Mouse (Mus musculus) limb, embryonic 10.5 days (tissue): ENCODE measurements around the gene Git2. TPM values are rescaled to one million over a fixed set of nuclear protein-coding genes. Genes with fewer than 3 reads are reported as not detected.

Experiments used
- DNase-seq: peaks from one replicate; pipeline ENCODE4 v3.0.0-alpha.2; 2017; ENCODE audit warnings: low spot score
- H3K27ac ChIP-seq: fragments of 300-500 bp; sonication (generic); 2 replicates; pipeline ENCODE4 v1.5.1; 2016; ENCODE audit warnings: mild to moderate bottlenecking
- H3K27me3 ChIP-seq: fragments of 300-500 bp; sonication (generic); 2 replicates; pipeline ENCODE4 v1.6.1; 2016; ENCODE audit warnings: low read depth, mild to moderate bottlenecking; ENCODE audit not compliant: poor library complexity, severe bottlenecking
- H3K36me3 ChIP-seq: fragments of 300-500 bp; sonication (generic); 2 replicates; pipeline ENCODE4 v1.6.1; 2016; ENCODE audit warnings: mild to moderate bottlenecking, moderate library complexity
- H3K4me1 ChIP-seq: fragments of 300-500 bp; sonication (generic); 2 replicates; pipeline ENCODE4 v1.6.1; 2016
- H3K4me3 ChIP-seq: fragments of 300-500 bp; sonication (generic); 2 replicates; pipeline ENCODE4 v1.5.1; 2016; ENCODE audit warnings: mild to moderate bottlenecking, moderate library complexity
- H3K9me3 ChIP-seq: fragments of 300-500 bp; sonication (generic); replicated peaks from 2 replicates; pipeline ENCODE4 v1.6.1; 2016; ENCODE audit warnings: mild to moderate bottlenecking
- WGBS: fragments of 180-500 bp; shearing (Covaris S2); methylation state at CpG from one replicate; pipeline ENCODE4 v1.1.7; 2016; 5-methylcytosine and 5-hydroxymethylcytosine counted together
- polyA plus RNA-seq: library from polyadenylated mRNA; unstranded; fragments of >200 nt; fragmentation: Nextera tagmentation; extraction: Ambion mirVana; gene quantifications from 2 replicates; pipeline ENCODE4 v1.2.1, GENCODE M21; 2016

Gene Git2
- polyA plus RNA-seq, 1 experiment from 2014 or later, result 44.8 TPM

GRCm38 (mm10) chr5:114698044-114698746 lies 77.1 kb downstream of the Git2 start:
- no peaks in the 10 kb centered on the region for H3K36me3 ChIP-seq
- H3K27ac ChIP-seq, result no peak overlapping the region
- H3K4me3 ChIP-seq, result no peak overlapping the region
- 92% methylated on average over 19 of the region's 19 CpGs for WGBS
- H3K9me3 ChIP-seq, result no peaks in the 10 kb centered on the region
- no peak for DNase-seq
- H3K27me3 ChIP-seq, result no peaks in the 10 kb centered on the region
- H3K4me1 ChIP-seq, result no peaks in the 10 kb centered on the region

DNA sequence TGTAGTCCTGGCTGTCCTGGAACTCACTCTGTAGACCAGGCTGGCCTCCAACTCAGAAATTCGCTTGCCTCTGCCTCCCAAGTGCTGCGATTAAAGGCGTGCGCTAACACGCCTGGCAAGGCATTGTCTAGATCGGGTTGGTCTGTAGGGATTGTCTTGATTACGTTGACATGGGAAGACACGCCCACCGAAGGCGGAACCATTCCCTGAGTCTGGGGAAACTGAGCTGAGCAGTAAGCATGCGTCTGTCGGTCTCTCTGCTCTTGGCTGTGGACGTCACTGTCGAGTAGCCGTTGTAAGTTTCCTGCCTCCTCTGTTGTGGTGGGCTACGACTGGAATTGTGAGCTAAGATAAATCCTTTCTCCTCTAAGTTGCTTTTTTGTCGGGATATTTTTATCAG lies 78.4 kb downstream of the Git2 start:
- no peaks in the 10 kb centered on the region for H3K4me1 ChIP-seq
- DNase-seq, result no peak
- WGBS, result 84% methylated on average over 17 of the region's 17 CpGs
- H3K4me3 ChIP-seq, result no peak overlapping the region
- no peak overlapping the region for H3K27ac ChIP-seq
- no peaks in the 10 kb centered on the region for H3K36me3 ChIP-seq
- no peaks in the 10 kb centered on the region for H3K9me3 ChIP-seq
- H3K27me3 ChIP-seq, result peaks cover 3% of the 10 kb centered on the region

DNA sequence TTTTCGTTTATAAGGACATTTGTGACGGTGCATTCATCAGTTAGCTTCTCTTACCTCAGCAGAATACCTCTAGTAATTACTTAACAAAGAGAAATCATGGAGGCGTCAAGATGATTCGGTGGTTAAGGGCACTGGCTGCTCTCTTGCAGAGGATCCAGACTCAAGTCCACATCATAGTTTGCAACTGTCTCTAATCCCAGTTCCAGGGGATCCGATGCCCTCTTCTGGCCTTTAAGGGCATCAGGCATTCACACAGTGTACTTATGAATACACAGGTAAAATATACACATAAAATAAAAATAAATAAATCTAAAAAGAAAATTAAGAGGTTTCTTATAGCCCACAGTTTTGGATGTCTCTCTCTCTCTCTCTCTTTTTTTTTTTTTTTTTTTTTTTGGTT lies 79.5 kb downstream of the Git2 start:
- no peak for DNase-seq
- Histone ChIP-seq H3K27ac (no peak overlapping the region), H3K4me3 (no peak overlapping the region), H3K9me3 (no peaks in the 10 kb centered on the region), H3K27me3 (peaks cover 5% of the 10 kb centered on the region), H3K4me1 (peaks cover 6% of the 10 kb centered on the region), H3K36me3 (no peaks in the 10 kb centered on the region)
- 72% methylated on average over 5 of the region's 5 CpGs for WGBS

DNA sequence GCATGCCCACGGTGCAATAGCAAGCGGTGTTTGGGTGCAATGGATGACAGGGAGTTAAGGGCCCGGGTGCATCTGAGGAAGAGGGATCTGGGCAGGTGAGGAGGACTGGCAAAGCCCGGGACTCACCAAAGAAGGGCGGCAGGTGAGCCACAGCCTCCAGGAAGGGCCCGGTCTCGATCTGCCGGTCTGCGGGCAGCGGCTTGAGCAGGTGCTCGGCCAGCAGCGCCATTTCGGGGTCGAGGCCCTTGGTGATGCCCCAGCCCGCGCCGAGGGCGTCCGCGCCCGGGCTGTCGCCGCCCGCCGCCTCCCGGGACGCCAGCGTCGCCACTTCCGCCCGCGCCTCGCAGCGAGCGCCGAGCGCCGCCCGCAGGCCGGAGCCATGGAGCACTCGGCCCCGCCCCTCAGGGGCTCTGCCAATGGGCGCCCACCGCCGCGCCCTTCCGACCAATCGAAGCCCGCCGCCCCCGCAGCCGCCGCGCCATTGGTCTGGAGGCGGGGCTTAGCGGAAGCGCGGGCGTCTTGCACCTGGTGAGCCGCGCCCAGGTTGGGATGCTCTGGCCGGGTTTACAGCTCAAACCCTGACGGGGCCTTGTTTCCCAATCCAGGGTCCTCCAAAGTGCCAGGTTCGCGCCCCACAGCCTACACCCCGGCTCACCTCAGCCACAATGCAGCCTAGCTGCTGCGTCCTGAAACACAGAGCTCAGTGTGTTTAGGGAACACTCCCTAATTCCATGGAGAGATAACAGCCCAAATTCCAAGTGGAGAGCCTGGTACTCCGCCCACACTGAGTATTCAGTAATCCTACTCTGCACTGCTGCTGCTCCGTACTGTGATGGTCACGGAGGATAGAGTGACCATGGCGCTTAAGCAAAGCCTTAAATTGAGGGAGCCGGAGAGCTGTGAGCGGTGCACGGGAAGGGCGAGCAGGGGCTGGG lies 84.4 kb downstream of the Git2 start, which contains the start of gene Gltp:
Gltp (minus strand) TSS at position 352 of the 935 bp plus-strand sequence.
- WGBS, result 4% methylated on average over 75 of the region's 75 CpGs
- no peaks in the 10 kb centered on the region for H3K36me3 ChIP-seq
- peak within 1 kb of the TSS; percentile 75 for H3K4me3 ChIP-seq
- H3K9me3 ChIP-seq, result no peaks in the 10 kb centered on the region
- peaks cover 21% of the 10 kb centered on the region for H3K27me3 ChIP-seq
- peaks cover 36% of the 10 kb centered on the region for H3K4me1 ChIP-seq
- peak within 1 kb of the TSS; percentile 89 for H3K27ac ChIP-seq
- peak; percentile 95 for DNase-seq

GRCm38 (mm10) chr5:114689700-114690366 lies 85.5 kb downstream of the Git2 start:
- DNase-seq, result no peak
- H3K36me3 ChIP-seq, result no peaks in the 10 kb centered on the region
- peak overlapping the region; percentile 89; the same call in 1 of the 2 replicates for H3K27ac ChIP-seq
- peaks cover 42% of the 10 kb centered on the region for H3K4me1 ChIP-seq
- H3K9me3 ChIP-seq, result no peaks in the 10 kb centered on the region
- WGBS, result 19% methylated on average over 16 of the region's 16 CpGs
- H3K27me3 ChIP-seq, result peaks cover 21% of the 10 kb centered on the region
- H3K4me3 ChIP-seq, result peak overlapping the region; percentile 75

DNA sequence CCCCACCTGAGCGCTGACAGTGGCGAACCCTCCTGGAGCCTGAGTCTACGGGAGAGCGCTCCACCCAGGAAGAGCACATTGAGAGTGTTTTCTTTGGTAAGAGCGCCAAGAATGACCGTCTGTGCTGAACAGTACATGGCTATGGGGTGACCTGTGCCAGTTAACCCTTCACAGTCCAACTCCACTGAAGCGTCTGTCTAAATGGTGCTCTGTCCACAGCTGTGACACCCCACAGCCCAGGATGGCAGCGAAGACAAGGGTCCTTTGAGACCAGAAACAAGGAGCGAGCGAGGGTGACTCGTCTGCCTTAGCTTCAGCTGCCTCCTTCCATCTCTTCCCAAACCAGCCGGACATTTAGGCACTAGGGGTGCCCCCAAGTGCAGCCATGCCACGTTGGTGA lies 86.6 kb downstream of the Git2 start:
- Histone ChIP-seq H3K27me3 (peaks cover 21% of the 10 kb centered on the region), H3K4me1 (peaks cover 53% of the 10 kb centered on the region), H3K36me3 (no peaks in the 10 kb centered on the region), H3K27ac (no peak overlapping the region), H3K4me3 (no peak overlapping the region), H3K9me3 (no peaks in the 10 kb centered on the region)
- DNase-seq, result no peak
- 88% methylated on average over 13 of the region's 13 CpGs for WGBS

GRCm38 (mm10) chr5:114687901-114688300 lies 87.4 kb downstream of the Git2 start:
- Histone ChIP-seq H3K36me3 (no peaks in the 10 kb centered on the region), H3K4me1 (peaks cover 62% of the 10 kb centered on the region), H3K27me3 (peaks cover 21% of the 10 kb centered on the region), H3K27ac (no peak overlapping the region), H3K9me3 (no peaks in the 10 kb centered on the region), H3K4me3 (no peak overlapping the region)
- no peak for DNase-seq

DNA sequence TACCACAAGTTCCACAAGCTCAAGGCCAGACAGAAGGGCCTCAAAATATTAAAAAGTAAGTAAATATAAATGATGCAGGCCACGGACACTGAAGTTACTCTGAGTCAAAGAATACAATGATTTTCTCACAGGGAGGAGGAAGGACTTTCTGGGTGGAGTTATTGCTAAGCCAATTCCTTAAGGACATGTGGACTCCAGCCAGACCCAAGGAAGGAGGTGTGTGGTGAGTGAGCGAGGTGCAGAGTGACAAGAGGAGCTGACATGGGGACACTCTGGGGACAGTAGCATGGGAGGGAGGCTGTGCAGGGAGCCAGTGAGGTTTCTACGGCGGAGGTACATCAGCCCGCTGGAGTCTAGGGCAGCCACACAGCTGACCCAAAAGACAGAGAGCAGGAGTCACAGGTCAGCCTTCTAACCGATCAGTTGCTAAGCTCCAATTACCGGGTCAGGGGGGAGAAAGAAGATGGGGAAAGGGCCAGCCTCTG lies 88.5 kb downstream of the Git2 start:
- Histone ChIP-seq H3K36me3 (no peaks in the 10 kb centered on the region), H3K4me1 (peaks cover 71% of the 10 kb centered on the region), H3K9me3 (no peaks in the 10 kb centered on the region), H3K27me3 (peaks cover 17% of the 10 kb centered on the region), H3K4me3 (no peak overlapping the region), H3K27ac (no peak overlapping the region)
- WGBS, result 62% methylated on average over 7 of the region's 7 CpGs
- no peak for DNase-seq

GRCm38 (mm10) chr5:114685986-114686385 lies 89.3 kb downstream of the Git2 start:
- WGBS, result 92% methylated on average over 5 of the region's 5 CpGs
- DNase-seq, result no peak
- H3K4me1 ChIP-seq, result peaks cover 75% of the 10 kb centered on the region
- peaks cover 17% of the 10 kb centered on the region for H3K27me3 ChIP-seq
- no peak overlapping the region for H3K4me3 ChIP-seq
- no peaks in the 10 kb centered on the region for H3K36me3 ChIP-seq
- no peak overlapping the region for H3K27ac ChIP-seq
- no peaks in the 10 kb centered on the region for H3K9me3 ChIP-seq

GRCm38 (mm10) chr5:114681717-114682116 lies 93.6 kb downstream of the Git2 start:
- WGBS, result 80% methylated on average over 8 of the region's 8 CpGs
- peaks cover 11% of the 10 kb centered on the region for H3K36me3 ChIP-seq
- H3K4me1 ChIP-seq, result peaks cover 63% of the 10 kb centered on the region
- H3K27ac ChIP-seq, result peak overlapping the region; percentile 46; the same call in 1 of the 2 replicates
- H3K27me3 ChIP-seq, result no peaks in the 10 kb centered on the region
- no peak for DNase-seq
- no peaks in the 10 kb centered on the region for H3K9me3 ChIP-seq
- no peak overlapping the region for H3K4me3 ChIP-seq

- H3K4me1 ChIP-seq, result peaks cover 62% of the 10 kb centered on the region
- H3K9me3 ChIP-seq, result no peaks in the 10 kb centered on the region
- H3K36me3 ChIP-seq, result peaks cover 19% of the 10 kb centered on the region
- H3K27ac ChIP-seq, result peak overlapping the region; percentile 66
- no peaks in the 10 kb centered on the region for H3K27me3 ChIP-seq
- no peak for DNase-seq
- 73% methylated on average over 19 of the region's 19 CpGs for WGBS
- H3K4me3 ChIP-seq, result no peak overlapping the region
These were observed 94.5 kb downstream of the Git2 start for GRCm38 (mm10) chr5:114680676-114681285.

GRCm38 (mm10) chr5:114679841-114680591 lies 95.3 kb downstream of the Git2 start:
- Histone ChIP-seq H3K9me3 (no peaks in the 10 kb centered on the region), H3K27me3 (no peaks in the 10 kb centered on the region), H3K36me3 (peaks cover 19% of the 10 kb centered on the region), H3K4me1 (peaks cover 60% of the 10 kb centered on the region), H3K4me3 (no peak overlapping the region), H3K27ac (peak overlapping the region; percentile 66)
- WGBS, result 78% methylated on average over 17 of the region's 17 CpGs
- no peak for DNase-seq
